Mouse (Mus musculus): ENCODE measurements around the gene Fmo2. TPM values are rescaled to one million over a fixed set of nuclear protein-coding genes. Genes with fewer than 3 reads are reported as not detected.

Gene Fmo2
- polyA plus RNA-seq, 1 experiment from 2014 or later, result 5.9 TPM

GRCm38 (mm10) chr1:162862328-162862727, 36.2 kb downstream of the Fmo2 start:
- no peak for ATAC-seq (ENCODE audit: insufficient read depth, low FRiP score, low read depth)
- Histone ChIP-seq H3K4me3 (replicated peaks) (no peak overlapping the region), H3K27ac (no peak overlapping the region), H3K27me3 (replicated peaks) (no peaks in the 10 kb centered on the region), H3K4me1 (peaks cover 8% of the 10 kb centered on the region), H3K4me2 (no peak overlapping the region), H3K9me3 (no peaks in the 10 kb centered on the region), H3K36me3 (no peaks in the 10 kb centered on the region), H3K9ac (no peak overlapping the region)
- 13% methylated on average over 1 of the region's 1 CpGs for WGBS

DNA sequence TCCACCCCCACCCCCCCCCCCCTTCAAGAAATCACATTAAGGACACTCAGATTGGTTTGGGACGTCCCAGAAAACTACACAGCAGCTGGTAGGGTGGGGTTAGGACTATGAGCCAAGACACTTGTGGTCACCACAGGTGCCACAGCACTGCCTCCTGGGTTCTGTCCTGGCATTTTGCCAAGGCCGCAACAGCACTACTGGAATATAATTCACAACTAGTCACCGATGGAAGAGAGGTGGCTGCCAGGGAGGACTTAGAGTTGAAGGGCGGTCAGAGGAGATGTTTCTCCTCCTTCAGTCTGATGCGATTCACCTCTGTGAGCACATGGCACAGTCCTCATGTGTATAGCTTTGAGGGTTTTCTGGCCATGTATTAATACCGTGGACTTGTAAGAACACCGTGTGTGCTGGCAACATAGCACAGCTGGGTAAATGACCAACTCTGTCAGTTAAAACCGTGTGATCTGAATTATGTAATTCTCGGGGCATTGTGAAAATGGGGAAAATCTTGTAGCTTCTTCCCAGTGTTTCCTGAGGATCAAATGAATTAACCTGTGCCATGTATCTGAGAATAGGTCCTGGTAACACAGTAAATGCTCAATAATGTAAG, 38.4 kb downstream of the Fmo2 start:
- H3K9me3 ChIP-seq, result no peaks in the 10 kb centered on the region
- no peak overlapping the region for H3K4me3 ChIP-seq (replicated peaks)
- 71% methylated on average over 9 of the region's 9 CpGs for WGBS
- H3K36me3 ChIP-seq, result no peaks in the 10 kb centered on the region
- no peak overlapping the region for H3K9ac ChIP-seq
- ATAC-seq (ENCODE audit: insufficient read depth, low FRiP score, low read depth), result peak; percentile 23; the same call in 1 of the 2 replicates
- peaks cover 8% of the 10 kb centered on the region for H3K4me1 ChIP-seq
- no peaks in the 10 kb centered on the region for H3K27me3 ChIP-seq (replicated peaks)
- no peak overlapping the region for H3K4me2 ChIP-seq
- H3K27ac ChIP-seq, result no peak overlapping the region

GRCm38 (mm10) chr1:162859545-162859976, 39.0 kb downstream of the Fmo2 start:
- Histone ChIP-seq H3K4me1 (peaks cover 8% of the 10 kb centered on the region), H3K9ac (no peak overlapping the region), H3K27me3 (replicated peaks) (no peaks in the 10 kb centered on the region), H3K27ac (no peak overlapping the region), H3K4me2 (no peak overlapping the region), H3K4me3 (replicated peaks) (no peak overlapping the region), H3K9me3 (no peaks in the 10 kb centered on the region), H3K36me3 (no peaks in the 10 kb centered on the region)
- ATAC-seq (ENCODE audit: insufficient read depth, low FRiP score, low read depth), result peak; percentile 15; the same call in 1 of the 2 replicates
- WGBS, result 33% methylated on average over 10 of the region's 10 CpGs

- H3K4me3 ChIP-seq (replicated peaks), result no peak overlapping the region
- no peaks in the 10 kb centered on the region for H3K27me3 ChIP-seq (replicated peaks)
- H3K9me3 ChIP-seq, result no peaks in the 10 kb centered on the region
- H3K9ac ChIP-seq, result no peak overlapping the region
- ATAC-seq (ENCODE audit: insufficient read depth, low FRiP score, low read depth), result no peak
- no peaks in the 10 kb centered on the region for H3K36me3 ChIP-seq
- H3K4me2 ChIP-seq, result peak overlapping the region; percentile 33
- peaks cover 8% of the 10 kb centered on the region for H3K4me1 ChIP-seq
- WGBS, result 68% methylated on average over 12 of the region's 12 CpGs
- H3K27ac ChIP-seq, result peak overlapping the region; percentile 11; the same call in 1 of the 2 replicates
These were observed 39.8 kb downstream of the Fmo2 start for GRCm38 (mm10) chr1:162858748-162859130.

DNA sequence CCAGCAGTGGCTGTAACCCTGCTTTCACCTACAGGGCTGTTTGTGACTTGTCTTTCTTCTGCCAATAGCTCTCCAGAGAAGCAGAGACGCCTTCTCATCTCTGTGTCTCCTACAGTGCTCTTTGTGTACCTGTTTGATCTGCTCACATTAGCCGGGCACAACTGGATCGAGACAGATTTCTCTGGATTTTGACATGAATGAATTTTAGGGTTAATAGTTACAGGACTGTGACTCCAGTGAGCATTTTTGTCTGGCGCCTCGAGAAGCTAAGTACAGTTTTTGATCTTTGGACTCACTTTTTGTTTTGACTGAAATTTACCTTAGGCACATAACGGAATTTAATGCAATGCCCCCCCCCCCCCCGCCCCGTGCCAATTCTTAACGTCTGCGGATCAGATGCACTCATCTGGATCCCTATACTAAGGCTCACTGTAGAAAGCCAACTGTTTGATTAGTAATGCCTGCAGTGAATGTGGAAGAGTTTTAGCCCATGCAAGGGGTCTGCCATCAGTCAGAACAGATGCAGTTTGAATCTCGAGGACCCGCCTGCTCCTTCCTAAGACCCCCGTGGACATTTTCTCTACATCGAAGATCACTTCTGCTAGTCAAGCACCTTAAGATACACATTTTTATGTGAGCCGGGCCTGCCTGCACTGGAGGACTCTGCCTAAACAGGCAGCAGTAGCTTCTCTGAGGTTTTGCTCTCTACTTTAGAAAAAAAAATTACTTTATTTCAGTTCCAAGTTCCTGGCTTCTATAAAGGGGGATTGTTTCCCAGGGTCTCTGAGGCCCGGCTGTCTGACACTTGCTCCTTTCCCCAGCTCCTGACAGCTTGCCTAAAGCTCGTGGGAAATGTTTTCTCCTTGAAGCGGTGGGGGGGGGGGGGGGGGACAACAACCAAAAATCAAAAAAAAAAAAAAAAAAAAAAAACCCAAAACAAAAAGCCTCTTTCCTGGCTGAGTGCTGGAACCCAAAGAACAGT, 40.5 kb downstream of the Fmo2 start:
- Histone ChIP-seq H3K27me3 (replicated peaks) (no peaks in the 10 kb centered on the region), H3K9ac (no peak overlapping the region), H3K36me3 (no peaks in the 10 kb centered on the region), H3K4me2 (peak overlapping the region; percentile 33), H3K27ac (peak overlapping the region; percentile 11; the same call in 1 of the 2 replicates), H3K4me1 (peaks cover 8% of the 10 kb centered on the region), H3K4me3 (replicated peaks) (no peak overlapping the region), H3K9me3 (no peaks in the 10 kb centered on the region)
- no peak for ATAC-seq (ENCODE audit: insufficient read depth, low FRiP score, low read depth)
- 53% methylated on average over 18 of the region's 18 CpGs for WGBS

GRCm38 (mm10) chr1:162853812-162854482, 44.6 kb downstream of the Fmo2 start:
- H3K36me3 ChIP-seq, result no peaks in the 10 kb centered on the region
- no peaks in the 10 kb centered on the region for H3K9me3 ChIP-seq
- WGBS, result 44% methylated on average over 3 of the region's 3 CpGs
- no peak overlapping the region for H3K4me2 ChIP-seq
- H3K27ac ChIP-seq, result no peak overlapping the region
- H3K4me3 ChIP-seq (replicated peaks), result no peak overlapping the region
- H3K9ac ChIP-seq, result no peak overlapping the region
- 0 out of 2 replicates have a peak, but pooled peaks cover 3% of the 10 kb centered on the region for H3K4me1 ChIP-seq
- peak; percentile 34; the same call in 1 of the 2 replicates for ATAC-seq (ENCODE audit: insufficient read depth, low FRiP score, low read depth)
- H3K27me3 ChIP-seq (replicated peaks), result no peaks in the 10 kb centered on the region

DNA sequence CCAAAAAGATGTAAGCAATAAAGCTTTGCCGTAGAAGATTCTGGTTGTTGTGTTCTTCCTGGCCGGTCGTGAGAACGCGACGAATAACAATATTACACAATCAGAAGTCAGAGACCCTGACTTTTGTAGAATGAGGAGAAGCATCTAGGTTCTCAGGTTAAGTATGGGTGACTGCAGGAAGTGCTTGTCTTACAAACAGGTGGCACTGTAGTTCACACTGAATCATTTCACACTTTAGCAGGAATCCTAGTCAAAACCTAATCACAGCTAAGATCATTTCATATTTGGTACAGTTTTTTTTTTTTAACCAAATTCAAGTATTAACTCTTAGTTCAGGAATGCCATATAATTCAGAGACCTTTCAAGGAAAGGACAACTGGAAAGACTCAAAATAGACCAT, 51.0 kb downstream of the Fmo2 start:
- 94% methylated on average over 6 of the region's 6 CpGs for WGBS
- H3K4me3 ChIP-seq (replicated peaks), result no peak overlapping the region
- no peak overlapping the region for H3K27ac ChIP-seq
- H3K27me3 ChIP-seq (replicated peaks), result no peaks in the 10 kb centered on the region
- H3K9me3 ChIP-seq, result no peaks in the 10 kb centered on the region
- no peak overlapping the region for H3K9ac ChIP-seq
- H3K4me2 ChIP-seq, result no peak overlapping the region
- H3K4me1 ChIP-seq, result no peaks in the 10 kb centered on the region
- H3K36me3 ChIP-seq, result no peaks in the 10 kb centered on the region
- ATAC-seq (ENCODE audit: insufficient read depth, low FRiP score, low read depth), result no peak

DNA sequence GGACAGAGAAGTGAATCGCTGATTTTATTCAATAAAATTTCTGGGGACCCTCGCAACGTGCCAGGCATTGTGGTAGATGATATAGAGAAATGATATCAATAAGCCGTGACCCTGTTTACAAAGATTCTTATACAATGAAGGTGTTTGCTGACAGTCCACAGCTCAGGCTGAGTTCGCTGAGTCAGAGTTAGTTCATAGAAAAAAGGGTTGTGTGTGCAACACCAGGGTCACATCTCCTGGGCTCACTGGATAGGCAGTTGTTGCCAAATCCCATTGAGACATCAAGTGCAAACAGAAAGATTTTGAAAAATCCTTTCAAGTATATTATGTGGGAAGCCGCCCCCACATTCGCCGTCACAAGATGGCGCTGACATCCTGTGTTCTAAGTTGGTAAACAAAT, 58.3 kb downstream of the Fmo2 start:
- Histone ChIP-seq H3K4me2 (no peak overlapping the region), H3K9me3 (no peaks in the 10 kb centered on the region), H3K9ac (no peak overlapping the region), H3K36me3 (no peaks in the 10 kb centered on the region), H3K27me3 (replicated peaks) (no peaks in the 10 kb centered on the region), H3K4me3 (replicated peaks) (no peak overlapping the region), H3K27ac (no peak overlapping the region), H3K4me1 (no peaks in the 10 kb centered on the region)
- no peak for ATAC-seq (ENCODE audit: insufficient read depth, low FRiP score, low read depth)
- WGBS, result 93% methylated on average over 9 of the region's 9 CpGs

- Histone ChIP-seq H3K27ac (no peak overlapping the region), H3K9ac (no peak overlapping the region), H3K4me1 (no peaks in the 10 kb centered on the region), H3K4me2 (no peak overlapping the region), H3K4me3 (replicated peaks) (no peak overlapping the region), H3K9me3 (no peaks in the 10 kb centered on the region), H3K27me3 (replicated peaks) (no peaks in the 10 kb centered on the region), H3K36me3 (no peaks in the 10 kb centered on the region)
- ATAC-seq (ENCODE audit: insufficient read depth, low FRiP score, low read depth), result no peak
- 83% methylated on average over 6 of the region's 6 CpGs for WGBS
These were observed 59.5 kb downstream of the Fmo2 start for GRCm38 (mm10) chr1:162838976-162839375.

- 75% methylated on average over 5 of the region's 5 CpGs for WGBS
- Histone ChIP-seq H3K27me3 (replicated peaks) (no peaks in the 10 kb centered on the region), H3K27ac (no peak overlapping the region), H3K4me3 (replicated peaks) (no peak overlapping the region), H3K9me3 (no peaks in the 10 kb centered on the region), H3K4me1 (no peaks in the 10 kb centered on the region), H3K36me3 (no peaks in the 10 kb centered on the region), H3K4me2 (no peak overlapping the region), H3K9ac (no peak overlapping the region)
- ATAC-seq (ENCODE audit: insufficient read depth, low FRiP score, low read depth), result no peak
These were observed 64.2 kb downstream of the Fmo2 start for GRCm38 (mm10) chr1:162834342-162834741.

DNA sequence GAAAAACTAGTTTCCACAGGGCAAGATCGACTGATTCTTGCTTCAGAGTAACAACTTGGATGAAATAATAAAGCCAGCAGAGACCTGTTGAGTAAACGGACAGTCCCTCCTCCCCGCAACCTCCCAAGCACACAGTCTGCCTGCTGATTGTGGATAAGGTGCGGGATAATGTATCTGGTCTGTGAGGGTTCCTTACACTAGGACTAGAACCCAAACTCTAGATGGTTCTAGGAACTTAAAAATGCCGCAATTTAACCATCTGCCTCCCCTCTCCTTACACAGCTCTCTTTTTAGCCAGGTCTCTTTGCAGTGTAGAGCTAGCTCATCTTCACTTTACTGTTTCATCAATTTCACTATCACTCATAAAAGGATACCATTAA, 66.0 kb downstream of the Fmo2 start:
- Histone ChIP-seq H3K4me1 (no peaks in the 10 kb centered on the region), H3K4me3 (replicated peaks) (no peak overlapping the region), H3K27me3 (replicated peaks) (no peaks in the 10 kb centered on the region), H3K4me2 (no peak overlapping the region), H3K9ac (no peak overlapping the region), H3K9me3 (no peaks in the 10 kb centered on the region), H3K27ac (no peak overlapping the region), H3K36me3 (no peaks in the 10 kb centered on the region)
- no peak for ATAC-seq (ENCODE audit: insufficient read depth, low FRiP score, low read depth)
- 52% methylated on average over 5 of the region's 5 CpGs for WGBS
